Mouse (Mus musculus) left cerebral cortex, postnatal 36 days (tissue): ENCODE data around the gene Gdf15. TPM values are rescaled to one million over a fixed set of nuclear protein-coding genes. Genes with fewer than 3 reads are reported as not detected.
A peak's percentile ranks its signal among the peaks of the same experiment; 100 is the strongest.

Experiments used
- DNase-seq, 2 experiments: peaks; one replicate each; pipeline ENCODE4 v3.0.0; 2021 to 2022; ENCODE audit warnings: low spot score in 2 of 2, mixed read lengths in 1 of 2
- intact Hi-C: fragments of 180-260 bp; cut with DNase I; formaldehyde crosslinking; loops from one replicate; pipeline ENCODE4 v1.15.1; 2025
- total RNA-seq, 2 experiments: library from RNA; stranded (reverse); gene quantifications; 2 replicates each; pipeline ENCODE4 v1.2.3; 2021

Gene Gdf15
- not detected for total RNA-seq

- DNase-seq = no peak
- intact Hi-C loops = no loop called here
Observed at GRCm38 (mm10) chr8:70632346-70632892, at the start of gene Gdf15. Gene Gdf15, minus strand, starts transcription at chr8:70632456.

- DNase-seq = no peak
- intact Hi-C loops = no loop called here
Observed at GRCm38 (mm10) chr8:70681410-70681809, 49.2 kb upstream of the Gdf15 start.

GRCm38 (mm10) chr8:70680039-70680438, 47.8 kb upstream of the Gdf15 start:
- DNase-seq = no peak
- intact Hi-C loops = no loop called here

- DNase-seq = no peak
- intact Hi-C loops = no loop called here
Observed at GRCm38 (mm10) chr8:70679404-70679803, 47.1 kb upstream of the Gdf15 start.

- intact Hi-C loops = no loop called here
- DNase-seq = no peak
Observed at GRCm38 (mm10) chr8:70678679-70679078, 46.4 kb upstream of the Gdf15 start.

GRCm38 (mm10) chr8:70677451-70678080, 45.3 kb upstream of the Gdf15 start:
- intact Hi-C loops = no loop called here

GRCm38 (mm10) chr8:70675336-70675735, 43.1 kb upstream of the Gdf15 start:
- DNase-seq = no peak
- intact Hi-C loops = no loop called here

More at GRCm38 (mm10) chr8:70677451-70678080, 45.3 kb upstream of the Gdf15 start:
- DNase-seq = no peak

GRCm38 (mm10) chr8:70674716-70675115, 42.5 kb upstream of the Gdf15 start:
- DNase-seq = no peak
- intact Hi-C loops = no loop called here

- DNase-seq = no peak
- intact Hi-C loops = no loop called here
Observed at GRCm38 (mm10) chr8:70674109-70674508, 41.9 kb upstream of the Gdf15 start.

- intact Hi-C loops = loop anchor here (1.0 kb wide), 1 partner anchor 25 kb away; the partner anchor contains the start of gene Jund
- peak; percentile 99 to 100 for DNase-seq
Observed at GRCm38 (mm10) chr8:70673079-70673856, 41.0 kb upstream of the Gdf15 start, which contains the start of gene Lsm4. Gene Lsm4, plus strand, starts transcription at chr8:70673248.

GRCm38 (mm10) chr8:70672325-70673078, 40.2 kb upstream of the Gdf15 start:
- intact Hi-C loops = loop anchor here (1.0 kb wide), 1 partner anchor 26 kb away; the partner anchor contains the start of gene Jund
- DNase-seq = no peak

GRCm38 (mm10) chr8:70671615-70672324, 39.5 kb upstream of the Gdf15 start:
- no peak for DNase-seq
- intact Hi-C loops = no loop called here

GRCm38 (mm10) chr8:70667071-70667470, 34.8 kb upstream of the Gdf15 start:
- intact Hi-C loops = no loop called here
- peak; percentile 31 to 60 for DNase-seq

GRCm38 (mm10) chr8:70665599-70665998, 33.3 kb upstream of the Gdf15 start:
- intact Hi-C loops = no loop called here
- DNase-seq = no peak

- intact Hi-C loops = loop anchor here (5.0 kb wide), 1 partner anchor 37 kb away; no protein-coding TSS in a partner anchor
- DNase-seq = no peak
Observed at GRCm38 (mm10) chr8:70664631-70665030, 32.4 kb upstream of the Gdf15 start.

GRCm38 (mm10) chr8:70663691-70664090, 31.4 kb upstream of the Gdf15 start:
- intact Hi-C loops = loop anchor here (5.0 kb wide), 1 partner anchor 36 kb away; no protein-coding TSS in a partner anchor
- DNase-seq = no peak

GRCm38 (mm10) chr8:70660273-70660725, 28.0 kb upstream of the Gdf15 start, which contains the start of gene Pgpep1:
Gene Pgpep1, minus strand, starts transcription at chr8:70660388.
- intact Hi-C loops = loop anchor here (5.0 kb wide), 1 partner anchor 33 kb away; no protein-coding TSS in a partner anchor
- no peak for DNase-seq

- peak; percentile 66 to 73 for DNase-seq
- intact Hi-C loops = loop anchor here (5.0 kb wide), 1 partner anchor 32 kb away; no protein-coding TSS in a partner anchor
Observed at GRCm38 (mm10) chr8:70659604-70660272, 27.5 kb upstream of the Gdf15 start.
